Mouse (Mus musculus) 416B (cell line): ENCODE results near the gene Gpr4.

Source experiments
- DNase-seq: peaks from one replicate; pipeline ENCODE4 v3.0.0; 2011; ENCODE audit warnings: low read depth

The Gpr4 gene

DNA sequence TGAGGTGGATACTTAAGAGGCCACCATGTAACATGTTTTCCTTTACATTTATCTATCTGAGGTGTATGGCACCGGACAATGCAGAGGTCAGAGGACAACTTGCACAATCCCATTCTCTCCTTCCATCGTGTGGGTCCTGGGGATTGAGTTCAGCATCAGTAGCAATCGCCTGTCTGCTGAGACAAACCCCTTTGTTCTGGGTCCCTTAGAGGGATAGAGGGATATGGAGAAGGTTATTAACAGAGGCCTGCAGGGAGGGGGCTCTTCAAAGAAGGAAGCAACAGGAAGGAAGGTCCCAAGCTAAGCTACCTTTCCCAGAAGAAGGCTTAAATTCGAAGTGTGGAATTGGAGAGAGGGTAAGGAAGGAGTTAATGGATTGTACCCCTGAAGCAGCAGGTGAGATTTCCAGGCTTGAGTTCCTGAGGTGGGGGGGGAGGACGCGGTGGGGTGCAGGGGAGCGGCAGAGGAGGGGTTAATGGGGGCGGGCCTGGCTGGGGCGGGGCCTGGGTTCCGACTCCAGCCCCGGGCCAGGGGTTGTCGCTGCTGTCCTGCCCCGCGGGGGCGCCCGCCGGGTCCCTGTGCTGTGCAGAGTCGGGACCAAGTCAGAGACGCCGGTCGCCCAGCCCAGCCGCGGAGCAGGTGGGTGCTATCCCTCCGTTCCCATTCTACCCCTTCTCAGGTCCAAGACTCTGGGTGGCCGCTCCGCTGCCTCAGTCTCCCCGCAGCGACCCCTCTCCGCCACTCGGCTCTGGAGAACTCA, at the start of gene Gpr4:
Gene Gpr4, plus strand, starts transcription at position 543 of the 760 bp plus-strand sequence.
- no peak for DNase-seq

- DNase-seq, result no peak
These were observed 49.4 kb upstream of the Gpr4 start for GRCm38 (mm10) chr7:19162928-19163327.

GRCm38 (mm10) chr7:19163752-19164151, 48.6 kb upstream of the Gpr4 start:
- no peak for DNase-seq

DNA sequence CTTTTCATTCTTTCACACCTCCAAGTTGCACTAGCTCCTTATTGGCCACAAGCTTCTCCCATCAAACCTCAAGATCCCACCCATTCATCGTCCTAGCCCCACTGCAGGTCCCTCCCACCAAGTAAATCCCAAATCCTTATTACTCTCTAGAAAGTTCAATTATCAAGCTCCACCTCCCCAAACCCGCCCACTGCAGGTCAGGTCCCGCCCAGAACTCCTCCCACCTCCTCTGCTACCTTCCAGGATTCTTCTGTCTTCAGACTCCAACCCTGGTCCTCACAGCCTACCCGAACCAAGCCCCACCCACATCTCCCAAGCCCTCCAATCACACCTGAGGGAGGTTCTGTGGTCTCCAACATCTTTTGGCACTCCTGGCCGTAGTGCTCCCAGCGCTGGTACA, 48.1 kb upstream of the Gpr4 start:
- DNase-seq, result peak; percentile 58

GRCm38 (mm10) chr7:19164978-19165377, 47.4 kb upstream of the Gpr4 start:
- peak; percentile 43 for DNase-seq

GRCm38 (mm10) chr7:19165656-19166423, 46.5 kb upstream of the Gpr4 start, which contains the start of gene Gipr:
Gene Gipr (minus strand): TSS chr7:19166127.
- no peak for DNase-seq

DNA sequence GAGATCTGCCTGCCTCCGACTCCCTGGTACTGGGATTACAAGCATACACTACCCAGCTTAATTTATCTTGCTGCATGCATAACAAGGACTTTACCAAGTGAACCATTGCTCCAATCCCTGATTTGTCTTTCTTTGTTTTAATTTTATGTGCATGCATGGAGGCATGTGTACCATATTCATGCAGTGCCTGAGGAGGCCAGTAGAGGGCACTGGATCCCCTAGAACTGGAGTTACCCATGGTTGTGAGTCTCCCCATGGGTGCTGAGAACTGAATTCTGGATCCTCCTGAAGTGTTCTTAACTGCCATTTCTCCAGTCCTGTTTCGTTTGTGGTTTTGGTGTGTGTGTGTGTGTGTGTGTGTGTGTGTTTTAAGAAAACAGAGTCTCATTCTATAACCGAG, 45.3 kb upstream of the Gpr4 start:
- DNase-seq, result no peak

GRCm38 (mm10) chr7:19169506-19169905, 42.8 kb upstream of the Gpr4 start:
- peak; percentile 66 for DNase-seq

DNA sequence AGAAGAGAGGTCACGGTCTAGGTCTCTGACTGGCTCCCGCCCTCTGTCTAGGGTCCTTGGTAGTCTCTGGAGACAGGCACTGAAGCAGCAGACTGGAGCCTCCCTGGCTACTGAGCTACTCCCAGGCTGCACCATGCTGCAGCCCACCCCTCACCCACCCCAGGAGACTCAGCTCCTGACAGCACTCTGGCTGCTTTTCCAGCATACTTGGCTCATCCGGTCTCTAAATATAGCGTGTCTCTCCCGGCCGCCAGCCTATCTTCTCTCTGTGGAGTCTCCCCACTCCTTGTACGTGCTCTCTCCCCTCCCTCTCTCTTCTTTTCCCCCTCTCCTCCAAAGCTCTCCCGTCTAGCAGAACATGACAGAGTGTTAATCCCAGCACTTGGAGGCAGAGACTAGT, 42.2 kb upstream of the Gpr4 start:
- no peak for DNase-seq

- no peak for DNase-seq
These were observed 40.5 kb upstream of the Gpr4 start for GRCm38 (mm10) chr7:19171831-19172230.

GRCm38 (mm10) chr7:19172874-19173273, 39.5 kb upstream of the Gpr4 start:
- peak; percentile 82 for DNase-seq

DNA sequence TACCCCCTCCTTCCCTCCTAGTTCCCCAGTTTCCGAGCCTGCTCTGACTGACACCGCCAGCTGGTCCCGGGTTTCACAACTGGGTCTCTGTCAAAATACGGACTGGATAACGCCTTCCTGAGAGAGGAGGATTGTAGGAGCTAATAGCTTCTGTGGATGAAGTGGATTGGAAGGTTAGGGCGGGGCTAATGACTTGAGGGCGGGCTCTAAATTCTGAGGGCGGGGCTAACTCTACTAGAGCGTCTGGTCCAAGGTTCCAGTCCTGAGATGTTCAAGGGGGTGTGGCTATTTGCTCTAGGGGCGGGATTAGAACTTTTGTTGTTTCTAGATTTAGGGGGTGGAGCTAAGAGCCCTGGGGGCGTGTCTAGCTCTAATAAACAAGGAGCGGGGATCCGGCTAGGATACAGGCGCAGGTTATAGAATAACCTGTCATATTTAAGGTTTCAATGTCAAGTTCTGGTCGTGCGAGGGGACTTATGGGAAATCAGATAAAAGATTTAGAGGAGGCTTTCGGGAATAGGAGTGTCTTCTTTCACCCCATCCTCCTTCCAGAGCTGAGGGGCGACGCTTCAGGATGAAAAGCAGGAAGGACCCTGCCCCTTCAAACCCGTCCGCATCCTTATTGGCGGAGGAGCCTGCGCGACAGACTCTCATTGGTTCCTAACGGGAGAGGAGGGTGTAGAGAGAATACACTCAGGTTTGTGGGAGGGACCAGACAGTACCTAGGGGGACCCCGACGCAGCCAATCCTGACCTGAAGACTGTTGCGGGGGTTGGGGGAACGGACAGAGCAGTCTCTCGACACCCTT, 36.4 kb upstream of the Gpr4 start, which contains the start of gene Eml2:
Gene Eml2, plus strand, starts transcription at position 714 of the 808 bp plus-strand sequence.
- peak; percentile 59 for DNase-seq

DNA sequence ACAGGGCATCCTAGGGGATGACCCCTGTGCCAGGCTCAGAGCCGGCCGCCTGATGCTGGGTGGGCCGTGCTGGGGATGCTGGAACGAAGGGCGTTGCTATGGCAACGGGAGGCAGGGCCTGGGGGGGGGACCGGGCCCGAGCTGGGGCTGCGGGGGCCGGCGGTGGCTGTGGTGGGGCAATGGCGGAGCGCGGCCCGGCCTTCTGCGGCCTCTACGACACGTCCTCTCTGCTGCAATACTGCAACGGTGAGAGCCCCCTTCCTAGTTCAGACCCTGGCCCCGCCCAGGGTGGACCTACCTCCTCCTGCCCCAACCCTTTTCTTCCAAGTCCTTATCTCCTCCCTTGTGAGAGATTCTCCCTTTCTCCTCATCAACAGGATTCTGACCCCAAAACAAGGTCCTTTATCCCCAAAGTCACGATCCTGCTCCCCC, 35.8 kb upstream of the Gpr4 start:
- DNase-seq, result no peak

GRCm38 (mm10) chr7:19177216-19177615, 35.1 kb upstream of the Gpr4 start:
- DNase-seq, result no peak

DNA sequence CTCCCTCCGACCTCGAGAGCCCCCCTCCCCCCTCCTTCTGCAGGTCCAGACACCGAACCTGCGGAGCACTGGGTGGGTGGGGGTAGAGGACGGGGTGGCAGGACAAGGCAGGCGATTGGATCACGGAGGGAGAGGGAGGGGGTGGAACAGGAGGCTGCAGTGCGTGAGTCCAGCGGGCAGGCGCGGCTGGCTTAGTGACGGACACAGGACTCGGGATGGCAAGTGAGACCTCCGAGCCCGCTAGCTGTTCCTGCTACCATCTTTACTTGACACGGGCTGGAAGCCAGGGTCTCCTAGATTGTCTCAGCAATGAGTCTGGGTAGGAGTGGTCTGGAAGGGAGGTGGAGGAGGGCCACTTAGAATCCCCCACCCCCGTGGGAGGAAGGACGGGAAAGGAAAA, 34.3 kb upstream of the Gpr4 start:
- no peak for DNase-seq

GRCm38 (mm10) chr7:19178443-19179092, 33.8 kb upstream of the Gpr4 start:
- DNase-seq, result peak; percentile 72

DNA sequence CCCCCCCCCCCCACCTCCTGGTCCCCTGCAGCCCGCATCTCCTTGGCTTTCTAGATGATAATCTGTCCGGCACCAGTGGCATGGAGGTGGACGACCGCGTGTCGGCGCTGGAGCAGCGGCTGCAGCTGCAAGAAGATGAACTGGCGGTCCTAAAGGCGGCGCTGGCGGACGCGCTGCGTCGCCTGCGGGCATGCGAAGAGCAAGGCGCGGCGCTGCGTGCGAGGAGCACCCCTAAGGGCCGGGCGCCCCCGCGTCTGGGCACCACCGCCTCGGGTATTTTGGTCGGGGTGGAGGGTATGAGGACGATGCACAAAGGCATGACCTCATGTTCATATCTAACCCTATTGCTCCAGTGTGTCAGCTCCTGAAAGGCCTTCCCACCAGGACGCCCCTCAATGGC, 33.2 kb upstream of the Gpr4 start:
- no peak for DNase-seq

GRCm38 (mm10) chr7:19179936-19180335, 32.4 kb upstream of the Gpr4 start:
- no peak for DNase-seq

DNA sequence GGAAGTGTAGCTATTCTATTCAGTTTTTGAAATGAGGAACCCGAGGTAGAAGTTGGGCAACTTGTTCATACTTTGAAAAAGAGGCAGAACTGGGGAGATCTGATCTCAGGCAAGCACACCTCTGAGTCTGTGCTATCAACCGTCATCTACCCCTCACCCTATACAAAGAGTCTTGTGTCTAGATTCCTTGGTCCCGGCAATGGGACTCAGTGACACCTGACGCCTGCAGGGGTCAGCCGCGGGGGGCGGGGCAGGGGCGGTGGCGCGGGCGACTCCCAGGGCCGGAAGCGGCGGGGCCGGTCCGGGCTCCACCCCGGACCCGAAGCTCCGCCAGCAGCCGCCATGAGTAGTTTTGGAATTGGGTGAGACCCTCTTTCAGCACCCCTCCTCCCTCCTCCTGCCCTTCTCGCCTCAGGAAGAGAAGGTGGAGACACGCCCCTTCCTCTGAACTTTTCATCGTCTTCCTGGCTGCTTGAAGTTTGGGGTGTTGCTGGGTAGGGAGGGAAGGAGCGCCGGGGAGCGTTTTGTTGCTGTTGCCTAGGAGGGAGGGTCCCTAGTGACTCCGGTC, 31.4 kb upstream of the Gpr4 start:
- peak; percentile 87 for DNase-seq

DNA sequence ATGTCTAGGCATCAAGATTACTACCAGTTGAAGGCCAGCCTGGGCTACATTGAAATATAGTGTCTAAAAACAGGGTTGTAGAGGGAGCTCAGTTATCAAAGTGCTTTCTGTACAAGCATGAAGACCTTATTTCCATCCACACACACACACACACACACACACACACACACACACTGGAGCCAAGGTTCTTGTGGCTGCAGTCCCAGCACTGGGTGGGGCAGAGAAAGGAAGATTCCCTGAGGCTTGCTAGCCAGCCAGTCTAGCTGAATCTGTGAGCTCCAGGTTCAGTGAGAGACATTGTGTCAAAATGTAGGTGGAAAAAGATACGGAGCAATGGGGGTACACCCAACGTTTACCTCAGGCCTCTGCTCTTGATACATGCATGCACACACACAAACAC, 28.1 kb upstream of the Gpr4 start:
- no peak for DNase-seq

- no peak for DNase-seq
These were observed 27.6 kb upstream of the Gpr4 start for GRCm38 (mm10) chr7:19184758-19185157.

GRCm38 (mm10) chr7:19194676-19195075, 17.7 kb upstream of the Gpr4 start:
- DNase-seq, result no peak
